Comparison of ENCODE assay signal across 12 mouse cellular contexts in genomic region chr4:135155106-135155800, GRCm38 (mm10). TPM values are rescaled to one million over a fixed set of nuclear protein-coding genes. Genes with fewer than 3 reads are reported as not detected.
DNase-seq lines count a peak whose midpoint lies in the region; ATAC-seq lines count a peak whose summit lies in the region.
"Had no signal": no experiment of that assay in that cellular context is flagged by ENCODE, and none has a peak within 500 bp of the region (broad histone marks: within the 10 kb centered on the region; RNA-seq: fewer than 3 reads in every experiment).

No protein-coding gene starts in this region.

- no peak overlapping the region for H3K27ac ChIP-seq in intestine, embryonic 14.5 days (ENCODE audit: low read depth)
- H3K27ac ChIP-seq in intestine, embryonic 16.5 days (ENCODE audit: low read length): no peak overlapping the region
- H3K27ac ChIP-seq: hindbrain, postnatal 0 days; kidney, embryonic 15.5 days had no signal

- H3K4me2 ChIP-seq in intestine, embryonic 14.5 days (ENCODE audit: low read length): no peak overlapping the region
- no peak overlapping the region for H3K4me2 ChIP-seq in intestine, embryonic 16.5 days (ENCODE audit: low read depth, low read length)
- H3K4me2 ChIP-seq: kidney, embryonic 15.5 days; lung, embryonic 14.5 days had no signal

- no peaks in the 10 kb centered on the region for H3K36me3 ChIP-seq in intestine, embryonic 14.5 days (ENCODE audit: control insufficient read depth, insufficient read depth, low read length)
- no peaks in the 10 kb centered on the region for H3K36me3 ChIP-seq in intestine, embryonic 16.5 days (ENCODE audit: control insufficient read depth, insufficient read depth, low read length)
- H3K36me3 ChIP-seq: kidney, embryonic 15.5 days had no signal

- H3K4me3 ChIP-seq in intestine, embryonic 14.5 days (ENCODE audit: low read depth, low read length): no peak overlapping the region
- H3K4me3 ChIP-seq in intestine, embryonic 16.5 days (ENCODE audit: low read length): no peak overlapping the region
- H3K4me3 ChIP-seq: kidney, embryonic 15.5 days had no signal

- H3K27me3 ChIP-seq in intestine, embryonic 14.5 days (replicated peaks; ENCODE audit: control insufficient read depth, insufficient read depth, low read length): peaks cover 98% of the 10 kb centered on the region
- H3K27me3 ChIP-seq in intestine, embryonic 16.5 days (replicated peaks; ENCODE audit: control insufficient read depth, insufficient read depth, low read length): peaks cover 94% of the 10 kb centered on the region
- H3K27me3 ChIP-seq: Patski had no signal

- H3K9me3 ChIP-seq in intestine, embryonic 14.5 days (ENCODE audit: control insufficient read depth, low read length): no peaks in the 10 kb centered on the region
- H3K9me3 ChIP-seq in intestine, embryonic 16.5 days (ENCODE audit: control insufficient read depth, low read length): no peaks in the 10 kb centered on the region
- H3K9me3 ChIP-seq: kidney, embryonic 15.5 days had no signal

- no peaks in the 10 kb centered on the region for H3K4me1 ChIP-seq in intestine, embryonic 14.5 days (replicated peaks; ENCODE audit: control insufficient read depth, insufficient read depth, low read length)
- peaks cover 11% of the 10 kb centered on the region for H3K4me1 ChIP-seq in intestine, embryonic 16.5 days (ENCODE audit: control insufficient read depth, insufficient read depth, low read length)

- no peak for ATAC-seq in intestine, embryonic 14.5 days (replicated peaks; ENCODE audit: low FRiP score, low TSS enrichment, low read depth)
- no peak for ATAC-seq in intestine, embryonic 16.5 days
- ATAC-seq: hindbrain, postnatal 0 days; Patski had no signal

- no peak overlapping the region for H3K9ac ChIP-seq in intestine, embryonic 14.5 days (ENCODE audit: low read length)
- H3K9ac ChIP-seq in intestine, embryonic 16.5 days (ENCODE audit: low read depth, low read length): no peak overlapping the region
- H3K9ac ChIP-seq: kidney, embryonic 15.5 days; lung, embryonic 14.5 days had no signal

- peak; percentile 78 for DNase-seq in intestine, embryonic 14.5 days (ENCODE audit: low spot score)
- peak; percentile 32 for DNase-seq in thymus, postnatal 14 days
- no peak for DNase-seq in thymus, adult 18-20 months
- DNase-seq in induced T-regulatory cell, adult 2 months (ENCODE audit: low read depth): peak; percentile 64
- DNase-seq in urinary bladder, adult 2 months (ENCODE audit: low spot score): no peak
- no peak for DNase-seq in right cerebral cortex, postnatal 10 days (ENCODE audit: low spot score in 2 of 2)
- DNase-seq: cerebellum, adult 8-10 months; lung, embryonic 14.5 days had no signal

- 4% methylated on average over 29 of the region's 31 CpGs for WGBS in intestine, embryonic 14.5 days
- WGBS in intestine, embryonic 16.5 days: 5% methylated on average over 30 of the region's 31 CpGs

RNA-seq across cellular contexts. Expression of gene Runx3, which starts 34.8 kb away (rescaled TPM):
- 0.19 and 0.20 TPM in 2 replicates for polyA plus RNA-seq in intestine, embryonic 14.5 days (2014; fragmentation: Nextera tagmentation; extraction: Ambion mirVana)
- polyA plus RNA-seq in intestine, embryonic 16.5 days (2015; fragmentation: Nextera tagmentation; extraction: Ambion mirVana): 0.31 and 0.33 TPM in 2 replicates
- polyA plus RNA-seq in urinary bladder, adult 2 months (2012; rRNA removed): 0.21 and 0.60 TPM in 2 replicates
- polyA plus RNA-seq: hindbrain, postnatal 0 days had no signal

Comparison
In these comparisons a context has a peak if more than half of its experiments do, and no peak if none do; other contexts are left out.
1. DNase-seq: peak in intestine, embryonic 14.5 days (single experiment), thymus, postnatal 14 days (single experiment) and induced T-regulatory cell, adult 2 months (single experiment); none in thymus, adult 18-20 months (0 of 2), urinary bladder, adult 2 months (single experiment) and right cerebral cortex, postnatal 10 days (0 of 2).